Mouse (Mus musculus): ENCODE measurements around the gene Fam129c. TPM values are rescaled to one million over a fixed set of nuclear protein-coding genes. Genes with fewer than 3 reads are reported as not detected.

The Fam129c gene
- polyA plus RNA-seq, 1 experiment from 2014 or later: 4.0 TPM

- H3K36me3 ChIP-seq (ENCODE audit: control insufficient read depth, insufficient read depth, low read length): no peaks in the 10 kb centered on the region; the same call in 1 of the 2 replicates
- H3K9ac ChIP-seq (ENCODE audit: low read length): peak overlapping the region; percentile 46; the same call in 1 of the 2 replicates
These were observed 1.1 kb upstream of the Fam129c start for GRCm38 (mm10) chr8:71596384-71596783.

GRCm38 (mm10) chr8:71596798-71597197 lies 650 bp upstream of the Fam129c start:
- no peaks in the 10 kb centered on the region for H3K9me3 ChIP-seq (replicated peaks; ENCODE audit: control insufficient read depth, low read length)
- no peak overlapping the region for H3K4me2 ChIP-seq (ENCODE audit: low read depth, low read length)
- no peak overlapping the region for H3K27ac ChIP-seq (ENCODE audit: low read length)
- peaks cover 15% of the 10 kb centered on the region for H3K4me1 ChIP-seq (ENCODE audit: control insufficient read depth, insufficient read depth, low read length)
- H3K36me3 ChIP-seq (ENCODE audit: control insufficient read depth, insufficient read depth, low read length): no peaks in the 10 kb centered on the region; the same call in 1 of the 2 replicates
- peaks cover 6% of the 10 kb centered on the region; the same call in 1 of the 2 replicates for H3K27me3 ChIP-seq (ENCODE audit: control insufficient read depth, insufficient read depth, low read length)
- H3K9ac ChIP-seq (ENCODE audit: low read length): no peak overlapping the region
- 75% methylated on average over 4 of the region's 4 CpGs for WGBS
- no peak for ATAC-seq (ENCODE audit: insufficient read depth, low FRiP score)
- no peak overlapping the region for H3K4me3 ChIP-seq (replicated peaks; ENCODE audit: low read length)

More at GRCm38 (mm10) chr8:71596384-71596783, 1.1 kb upstream of the Fam129c start:
- Histone ChIP-seq H3K4me2 (ENCODE audit: low read depth, low read length) (no peak overlapping the region), H3K27me3 (ENCODE audit: control insufficient read depth, insufficient read depth, low read length) (peaks cover 6% of the 10 kb centered on the region; the same call in 1 of the 2 replicates), H3K4me1 (ENCODE audit: control insufficient read depth, insufficient read depth, low read length) (peaks cover 16% of the 10 kb centered on the region), H3K9me3 (replicated peaks; ENCODE audit: control insufficient read depth, low read length) (no peaks in the 10 kb centered on the region), H3K27ac (ENCODE audit: low read length) (no peak overlapping the region), H3K4me3 (replicated peaks; ENCODE audit: low read length) (no peak overlapping the region)
- 58% methylated on average over 6 of the region's 6 CpGs for WGBS
- no peak for ATAC-seq (ENCODE audit: insufficient read depth, low FRiP score)

GRCm38 (mm10) chr8:71598375-71598774 lies 927 bp downstream of the Fam129c start:
- peaks cover 17% of the 10 kb centered on the region for H3K4me1 ChIP-seq (ENCODE audit: control insufficient read depth, insufficient read depth, low read length)
- no peak for ATAC-seq (ENCODE audit: insufficient read depth, low FRiP score)

GRCm38 (mm10) chr8:71598841-71599240 lies 1.4 kb downstream of the Fam129c start:
- Histone ChIP-seq H3K4me3 (replicated peaks; ENCODE audit: low read length) (no peak overlapping the region), H3K9me3 (replicated peaks; ENCODE audit: control insufficient read depth, low read length) (no peaks in the 10 kb centered on the region), H3K36me3 (ENCODE audit: control insufficient read depth, insufficient read depth, low read length) (no peaks in the 10 kb centered on the region; the same call in 1 of the 2 replicates), H3K4me1 (ENCODE audit: control insufficient read depth, insufficient read depth, low read length) (peaks cover 16% of the 10 kb centered on the region), H3K9ac (ENCODE audit: low read length) (no peak overlapping the region), H3K27me3 (ENCODE audit: control insufficient read depth, insufficient read depth, low read length) (peaks cover 10% of the 10 kb centered on the region), H3K27ac (ENCODE audit: low read length) (no peak overlapping the region), H3K4me2 (ENCODE audit: low read depth, low read length) (no peak overlapping the region)
- 92% methylated on average over 5 of the region's 5 CpGs for WGBS
- ATAC-seq (ENCODE audit: insufficient read depth, low FRiP score): no peak

More at GRCm38 (mm10) chr8:71598375-71598774, 927 bp downstream of the Fam129c start:
- peaks cover 10% of the 10 kb centered on the region for H3K27me3 ChIP-seq (ENCODE audit: control insufficient read depth, insufficient read depth, low read length)
- no peak overlapping the region for H3K9ac ChIP-seq (ENCODE audit: low read length)
- no peaks in the 10 kb centered on the region; the same call in 1 of the 2 replicates for H3K36me3 ChIP-seq (ENCODE audit: control insufficient read depth, insufficient read depth, low read length)
- H3K27ac ChIP-seq (ENCODE audit: low read length): no peak overlapping the region
- H3K4me2 ChIP-seq (ENCODE audit: low read depth, low read length): no peak overlapping the region
- H3K9me3 ChIP-seq (replicated peaks; ENCODE audit: control insufficient read depth, low read length): no peaks in the 10 kb centered on the region
- no peak overlapping the region for H3K4me3 ChIP-seq (replicated peaks; ENCODE audit: low read length)

GRCm38 (mm10) chr8:71601939-71602665 lies 4.7 kb downstream of the Fam129c start:
- Histone ChIP-seq H3K9me3 (replicated peaks; ENCODE audit: control insufficient read depth, low read length) (no peaks in the 10 kb centered on the region), H3K27ac (ENCODE audit: low read length) (peak overlapping the region; percentile 36; the same call in 1 of the 2 replicates), H3K9ac (ENCODE audit: low read length) (peak overlapping the region; percentile 59), H3K27me3 (ENCODE audit: control insufficient read depth, insufficient read depth, low read length) (peaks cover 10% of the 10 kb centered on the region), H3K4me2 (ENCODE audit: low read depth, low read length) (peak overlapping the region; percentile 70), H3K4me1 (ENCODE audit: control insufficient read depth, insufficient read depth, low read length) (peaks cover 12% of the 10 kb centered on the region), H3K4me3 (replicated peaks; ENCODE audit: low read length) (peak overlapping the region; percentile 43), H3K36me3 (ENCODE audit: control insufficient read depth, insufficient read depth, low read length) (no peaks in the 10 kb centered on the region)
- 4% methylated on average over 65 of the region's 65 CpGs for WGBS
- ATAC-seq (ENCODE audit: insufficient read depth, low FRiP score): 0 out of 2 replicates have a peak, but pooled peaks have one; percentile 5

GRCm38 (mm10) chr8:71602666-71603334 lies 5.4 kb downstream of the Fam129c start:
- H3K4me3 ChIP-seq (replicated peaks; ENCODE audit: low read length): peak overlapping the region; percentile 43
- peaks cover 10% of the 10 kb centered on the region for H3K27me3 ChIP-seq (ENCODE audit: control insufficient read depth, insufficient read depth, low read length)
- no peaks in the 10 kb centered on the region for H3K36me3 ChIP-seq (ENCODE audit: control insufficient read depth, insufficient read depth, low read length)
- no peaks in the 10 kb centered on the region for H3K9me3 ChIP-seq (replicated peaks; ENCODE audit: control insufficient read depth, low read length)
- ATAC-seq (ENCODE audit: insufficient read depth, low FRiP score): peak; percentile 93
- H3K4me1 ChIP-seq (ENCODE audit: control insufficient read depth, insufficient read depth, low read length): peaks cover 12% of the 10 kb centered on the region
- H3K27ac ChIP-seq (ENCODE audit: low read length): peak overlapping the region; percentile 36; the same call in 1 of the 2 replicates
- H3K4me2 ChIP-seq (ENCODE audit: low read depth, low read length): peak overlapping the region; percentile 70
- H3K9ac ChIP-seq (ENCODE audit: low read length): peak overlapping the region; percentile 59
- WGBS: under 1% methylated on average over 32 of the region's 32 CpGs

GRCm38 (mm10) chr8:71604021-71604420 lies 6.6 kb downstream of the Fam129c start:
- WGBS: 53% methylated on average over 7 of the region's 7 CpGs
- H3K4me3 ChIP-seq (replicated peaks; ENCODE audit: low read length): no peak overlapping the region

GRCm38 (mm10) chr8:71610822-71611651 lies 13.6 kb downstream of the Fam129c start, which contains the start of gene Colgalt1:
Gene Colgalt1, plus strand, starts transcription at chr8:71610998.
- Histone ChIP-seq H3K27ac (ENCODE audit: low read length) (peak within 1 kb of the TSS; percentile 84), H3K4me1 (ENCODE audit: control insufficient read depth, insufficient read depth, low read length) (peaks cover 12% of the 10 kb centered on the region), H3K4me2 (ENCODE audit: low read depth, low read length) (peak within 1 kb of the TSS; percentile 86), H3K9me3 (replicated peaks; ENCODE audit: control insufficient read depth, low read length) (no peaks in the 10 kb centered on the region), H3K27me3 (ENCODE audit: control insufficient read depth, insufficient read depth, low read length) (no peaks in the 10 kb centered on the region), H3K36me3 (ENCODE audit: control insufficient read depth, insufficient read depth, low read length) (peaks cover 10% of the 10 kb centered on the region; the same call in 1 of the 2 replicates), H3K9ac (ENCODE audit: low read length) (peak within 1 kb of the TSS; percentile 92), H3K4me3 (replicated peaks; ENCODE audit: low read length) (peak within 1 kb of the TSS; percentile 76)
- under 1% methylated on average over 82 of the region's 82 CpGs for WGBS
- ATAC-seq (ENCODE audit: insufficient read depth, low FRiP score): peak; percentile 99

More at GRCm38 (mm10) chr8:71604021-71604420, 6.6 kb downstream of the Fam129c start:
- Histone ChIP-seq H3K9me3 (replicated peaks; ENCODE audit: control insufficient read depth, low read length) (no peaks in the 10 kb centered on the region), H3K9ac (ENCODE audit: low read length) (0 out of 2 replicates have a peak overlapping the region, but pooled peaks have one; percentile 44), H3K4me2 (ENCODE audit: low read depth, low read length) (no peak overlapping the region), H3K36me3 (ENCODE audit: control insufficient read depth, insufficient read depth, low read length) (no peaks in the 10 kb centered on the region), H3K27ac (ENCODE audit: low read length) (no peak overlapping the region), H3K27me3 (ENCODE audit: control insufficient read depth, insufficient read depth, low read length) (peaks cover 10% of the 10 kb centered on the region), H3K4me1 (ENCODE audit: control insufficient read depth, insufficient read depth, low read length) (peaks cover 12% of the 10 kb centered on the region)
- ATAC-seq (ENCODE audit: insufficient read depth, low FRiP score): no peak
